Mouse (Mus musculus) testis, adult 2 months (tissue): ENCODE measurements around the gene Zgrf1. TPM values are rescaled to one million over a fixed set of nuclear protein-coding genes. Genes with fewer than 3 reads are reported as not detected.
A peak's percentile ranks its signal among the peaks of the same experiment; 100 is the strongest.

Experiments
- H3K27ac ChIP-seq: fragments of 200-500 bp; 2 replicates; pipeline ENCODE4 v1.5.1; 2012; ENCODE audit warnings: low read depth, low read length; ENCODE audit not compliant: control insufficient read depth, insufficient read depth
- H3K27me3 ChIP-seq: fragments of 200-500 bp; 2 replicates; pipeline ENCODE4 v1.6.1; 2012; ENCODE audit warnings: mild to moderate bottlenecking, low read length, moderate library complexity; ENCODE audit not compliant: control insufficient read depth, insufficient read depth
- H3K36me3 ChIP-seq: fragments of 200-500 bp; 2 replicates; pipeline ENCODE4 v1.6.1; 2012; ENCODE audit warnings: mild to moderate bottlenecking, low read length; ENCODE audit not compliant: control insufficient read depth, insufficient read depth
- H3K4me1 ChIP-seq: fragments of 200-500 bp; 2 replicates; pipeline ENCODE4 v1.6.1; 2012; ENCODE audit warnings: low read length; ENCODE audit not compliant: control insufficient read depth, insufficient read depth
- H3K4me3 ChIP-seq: fragments of 200-500 bp; 2 replicates; pipeline ENCODE4 v1.5.1; 2012; ENCODE audit warnings: low read depth, mild to moderate bottlenecking, low read length, moderate library complexity, mixed read lengths; ENCODE audit not compliant: control insufficient read depth
- CTCF ChIP-seq: fragments of 200-500 bp; IDR thresholded peaks from 2 replicates; pipeline ENCODE4 v1.5.1; 2012; ENCODE audit warnings: low read depth, mild to moderate bottlenecking, inconsistent platforms, low read length, moderate library complexity; ENCODE audit not compliant: control insufficient read depth, insufficient read depth, insufficient replicate concordance
- POLR2A ChIP-seq: fragments of 200-500 bp; IDR thresholded peaks from 2 replicates; pipeline ENCODE4 v1.6.1; 2012; ENCODE audit warnings: low read depth, mild to moderate bottlenecking, inconsistent platforms, low read length, moderate library complexity; ENCODE audit not compliant: control insufficient read depth
- polyA plus RNA-seq: library from polyadenylated mRNA; depleted of rRNA; stranded (reverse); fragments of >200 nt; gene quantifications from 2 replicates; pipeline ENCODE4 v1.2.3, GENCODE M21; 2012

Gene Zgrf1
- polyA plus RNA-seq, 1 experiment = 4.1 TPM

DNA sequence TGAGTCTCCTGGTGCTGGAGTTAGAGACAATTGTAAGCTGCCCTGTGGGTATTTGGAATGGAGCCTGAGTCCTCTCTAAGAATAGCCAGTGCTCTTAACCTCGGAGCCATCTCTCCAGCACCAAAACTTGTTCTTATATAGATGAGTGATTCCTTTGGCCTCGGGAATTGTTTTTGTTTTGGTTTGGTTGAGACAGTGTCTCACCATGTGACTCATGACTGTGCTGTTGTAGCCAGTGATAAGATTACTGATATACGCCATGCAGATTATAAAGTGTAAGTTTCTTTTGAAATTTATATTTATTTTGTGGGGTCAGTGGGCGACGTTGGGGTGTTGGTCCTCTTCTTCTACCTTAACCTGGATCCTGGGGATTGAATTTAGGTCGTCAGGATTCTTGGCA, 33.0 kb upstream of the Zgrf1 start:
- TF ChIP-seq CTCF (no peak), POLR2A (no peak)
- no peak overlapping the region for H3K27ac ChIP-seq
- H3K4me3 ChIP-seq = no peak overlapping the region
- no peaks in the 10 kb centered on the region for H3K4me1 ChIP-seq
- no peaks in the 10 kb centered on the region for H3K27me3 ChIP-seq
- no peaks in the 10 kb centered on the region for H3K36me3 ChIP-seq

DNA sequence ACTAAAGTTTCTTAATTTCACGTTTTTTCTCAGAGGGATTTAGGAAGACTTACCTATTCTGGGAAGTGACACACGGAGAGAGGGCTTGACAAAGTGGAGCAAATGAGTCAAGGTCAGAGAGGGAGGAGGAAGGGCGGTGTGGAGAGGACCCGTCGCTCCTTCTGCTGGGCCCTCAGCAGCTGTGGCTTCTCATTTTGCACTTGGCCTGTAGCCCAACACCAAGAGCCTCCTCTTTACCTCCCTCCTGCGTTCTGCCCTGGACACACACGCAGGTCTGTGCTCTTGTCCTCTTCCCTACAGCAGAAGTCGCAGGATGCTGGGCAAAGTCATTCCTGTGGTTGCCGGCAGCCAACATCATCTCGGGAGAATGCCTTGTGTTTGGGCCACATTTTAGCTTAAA, 32.1 kb upstream of the Zgrf1 start:
- H3K36me3 ChIP-seq = no peaks in the 10 kb centered on the region
- TF ChIP-seq CTCF (peak; percentile 18; the same call in 1 of the 2 replicates), POLR2A (no peak)
- no peak overlapping the region for H3K27ac ChIP-seq
- no peak overlapping the region for H3K4me3 ChIP-seq
- H3K4me1 ChIP-seq = no peaks in the 10 kb centered on the region
- no peaks in the 10 kb centered on the region for H3K27me3 ChIP-seq

DNA sequence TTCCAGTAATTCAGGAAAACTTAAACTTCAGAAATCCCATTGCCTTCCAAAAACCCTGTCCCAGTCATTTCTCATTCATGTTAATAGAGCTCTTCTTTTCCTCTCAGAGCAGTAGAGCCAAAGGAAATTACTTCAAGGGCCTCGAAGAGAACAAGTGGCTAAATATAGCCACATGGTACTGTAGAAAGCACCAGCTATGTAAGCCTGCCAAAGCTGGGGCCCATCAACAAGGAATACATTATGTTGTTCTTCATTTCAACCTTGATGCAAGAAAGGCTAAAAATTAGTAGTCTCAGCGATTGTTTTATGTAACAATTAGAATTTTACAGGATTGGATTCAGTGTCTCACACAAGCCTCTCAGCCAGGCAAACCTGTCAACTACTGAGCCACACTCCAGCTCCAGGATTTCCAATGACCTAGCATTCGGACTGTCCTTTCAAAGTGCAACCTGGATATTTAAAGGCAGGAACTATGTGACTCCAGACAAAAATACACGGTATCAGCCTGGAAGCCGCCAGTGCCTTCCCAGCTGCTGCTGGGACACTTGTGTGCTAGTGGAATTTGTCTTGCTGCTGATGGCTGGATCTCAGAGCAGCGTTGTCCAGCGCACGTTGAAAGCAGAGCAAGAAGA, 28.0 kb upstream of the Zgrf1 start:
- TF ChIP-seq CTCF (no peak), POLR2A (no peak)
- H3K4me3 ChIP-seq = no peak overlapping the region
- no peak overlapping the region for H3K27ac ChIP-seq
- H3K4me1 ChIP-seq = no peaks in the 10 kb centered on the region
- no peaks in the 10 kb centered on the region for H3K27me3 ChIP-seq
- H3K36me3 ChIP-seq = no peaks in the 10 kb centered on the region

DNA sequence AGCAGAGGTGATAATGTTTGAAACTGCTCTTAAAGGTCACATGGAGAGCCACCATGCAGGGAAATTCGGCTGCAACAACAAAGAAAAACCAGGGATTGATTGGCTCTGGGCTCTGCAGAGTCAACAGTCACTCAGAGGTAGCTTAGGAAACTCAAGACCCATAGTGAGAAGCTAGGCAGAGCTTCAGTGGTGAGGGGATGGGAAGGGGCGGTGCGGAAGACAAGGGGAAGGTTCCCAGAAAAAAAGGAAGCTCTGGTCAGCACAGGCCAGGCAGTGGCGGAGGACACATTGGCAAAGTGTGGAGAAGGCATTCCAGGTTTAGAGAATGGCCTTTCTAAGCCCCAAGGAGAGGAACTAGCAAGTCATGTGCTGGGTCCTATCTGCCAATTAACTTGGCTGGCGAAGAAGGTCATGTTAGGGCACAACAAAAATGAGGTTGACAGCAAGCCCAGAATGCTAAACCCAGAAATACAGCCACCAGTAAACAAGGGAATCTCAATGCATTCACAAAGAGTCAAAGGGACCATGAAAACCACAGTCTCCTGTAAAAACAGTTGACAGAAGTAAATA, 25.7 kb upstream of the Zgrf1 start:
- no peak for TF ChIP-seq POLR2A
- no peak for TF ChIP-seq CTCF
- Histone ChIP-seq H3K4me1 (no peaks in the 10 kb centered on the region), H3K36me3 (no peaks in the 10 kb centered on the region), H3K4me3 (no peak overlapping the region), H3K27me3 (no peaks in the 10 kb centered on the region), H3K27ac (no peak overlapping the region)

DNA sequence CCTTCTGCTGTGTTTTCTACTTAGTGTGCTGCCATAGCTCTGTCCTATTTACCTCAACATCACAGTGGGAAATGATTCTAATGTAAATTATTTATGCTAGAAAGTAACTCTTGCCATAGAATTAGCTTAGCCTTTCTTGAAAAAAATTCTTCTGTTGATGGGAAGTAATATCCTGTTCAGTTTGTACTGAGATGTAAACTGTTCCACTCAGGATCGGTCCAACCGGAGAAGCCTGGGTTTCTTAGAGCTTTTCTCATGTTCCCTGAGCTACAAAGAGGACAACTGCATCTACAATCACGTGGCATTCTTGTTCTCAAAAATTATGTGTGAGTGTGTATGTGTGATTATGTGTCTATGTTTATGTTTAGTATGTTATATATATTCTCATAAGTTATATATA, 24.1 kb upstream of the Zgrf1 start:
- TF ChIP-seq POLR2A = no peak
- H3K27ac ChIP-seq = no peak overlapping the region
- no peaks in the 10 kb centered on the region for H3K27me3 ChIP-seq
- H3K4me3 ChIP-seq = no peak overlapping the region
- H3K36me3 ChIP-seq = no peaks in the 10 kb centered on the region
- no peaks in the 10 kb centered on the region for H3K4me1 ChIP-seq

DNA sequence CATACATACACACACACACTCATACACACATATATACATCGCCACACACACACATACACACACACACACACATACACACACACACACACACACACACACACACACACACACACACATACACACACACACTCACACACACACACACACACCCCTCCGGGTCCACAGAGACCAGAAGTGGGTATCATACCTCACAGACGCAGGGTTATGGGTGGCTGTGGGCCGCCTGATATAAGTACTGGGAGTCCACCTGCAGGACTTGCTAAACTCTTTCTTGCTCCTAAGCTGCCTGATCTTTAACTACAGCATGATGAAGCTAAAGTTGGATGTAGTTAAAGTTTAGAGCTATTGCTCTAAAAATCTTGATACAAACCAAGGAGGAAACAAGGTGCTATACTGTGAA, 23.5 kb upstream of the Zgrf1 start:
- no peaks in the 10 kb centered on the region for H3K27me3 ChIP-seq
- no peaks in the 10 kb centered on the region for H3K36me3 ChIP-seq
- no peak for TF ChIP-seq POLR2A
- no peaks in the 10 kb centered on the region for H3K4me1 ChIP-seq
- no peak overlapping the region for H3K4me3 ChIP-seq
- H3K27ac ChIP-seq = no peak overlapping the region

DNA sequence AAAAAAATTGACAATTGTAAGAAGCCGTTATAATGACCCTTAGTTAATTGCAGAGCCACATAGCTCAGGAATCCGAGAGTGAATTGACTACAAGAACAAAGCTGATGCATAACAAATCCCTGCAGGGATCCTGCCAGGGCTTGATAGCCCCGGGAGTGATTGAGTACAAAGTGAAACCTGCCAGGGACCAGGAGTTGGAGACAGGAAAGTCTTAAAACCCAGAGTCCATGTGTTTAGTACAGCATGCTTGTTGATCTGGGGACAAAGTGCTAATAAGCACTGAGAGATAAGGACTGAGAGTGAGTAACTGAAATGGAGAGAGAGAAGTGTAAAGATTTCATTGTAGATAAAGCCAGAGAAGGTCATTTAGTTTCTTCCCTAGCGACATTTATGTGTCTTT, 23.0 kb upstream of the Zgrf1 start:
- no peaks in the 10 kb centered on the region for H3K27me3 ChIP-seq
- H3K27ac ChIP-seq = no peak overlapping the region
- TF ChIP-seq POLR2A (no peak), CTCF (no peak)
- H3K36me3 ChIP-seq = no peaks in the 10 kb centered on the region
- no peak overlapping the region for H3K4me3 ChIP-seq
- H3K4me1 ChIP-seq = no peaks in the 10 kb centered on the region

DNA sequence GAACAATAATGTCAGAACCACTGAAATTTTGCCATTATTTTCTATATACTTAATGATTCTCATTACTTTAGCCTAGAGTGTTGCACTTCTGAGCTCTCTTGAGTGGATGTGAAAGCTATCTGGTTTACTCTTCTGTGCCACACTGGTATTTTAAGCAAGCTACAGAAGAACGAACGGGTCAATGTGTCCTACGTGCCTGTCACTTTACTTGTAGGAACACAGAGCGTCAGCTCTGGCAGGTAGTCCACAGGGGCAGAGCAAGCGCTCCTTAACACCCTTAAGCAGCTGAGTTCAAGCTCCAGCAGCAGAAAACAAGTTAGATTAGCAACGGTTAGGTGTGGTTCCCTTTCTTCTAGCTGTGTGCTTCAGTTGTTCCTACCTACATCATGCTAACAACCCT, 14.1 kb upstream of the Zgrf1 start:
- no peak overlapping the region for H3K4me3 ChIP-seq
- TF ChIP-seq CTCF (no peak), POLR2A (no peak)
- H3K27ac ChIP-seq = no peak overlapping the region
- H3K27me3 ChIP-seq = no peaks in the 10 kb centered on the region
- H3K36me3 ChIP-seq = no peaks in the 10 kb centered on the region; the same call in 1 of the 2 replicates
- H3K4me1 ChIP-seq = no peaks in the 10 kb centered on the region
